In genomic region chr6:85409003-85409402, GRCm38 (mm10) we compare ENCODE assay signal across 9 mouse cellular contexts. TPM values are rescaled to one million over a fixed set of nuclear protein-coding genes. Genes with fewer than 3 reads are reported as not detected.
DNase-seq lines count a peak whose midpoint lies in the region; ATAC-seq and TF ChIP-seq lines count a peak whose summit lies in the region.
"Had no signal": no experiment of that assay in that cellular context is flagged by ENCODE, and none has a peak within 500 bp of the region (broad histone marks: within the 10 kb centered on the region; RNA-seq: fewer than 3 reads in every experiment).

No protein-coding gene starts in this region.

- intact Hi-C loops in heart, postnatal 36 days (cut with DNase I): loop anchor here (10.0 kb wide), 1 partner anchor 364 kb away; no protein-coding TSS in a partner anchor

- no peak overlapping the region for H3K27ac ChIP-seq in forebrain, postnatal 0 days (ENCODE audit: low read depth, low read length)
- H3K27ac ChIP-seq in midbrain, embryonic 16.5 days (ENCODE audit: low read length): no peak overlapping the region

- no peaks in the 10 kb centered on the region for H3K4me1 ChIP-seq in forebrain, postnatal 0 days (ENCODE audit: insufficient read depth)
- H3K4me1 ChIP-seq in midbrain, embryonic 16.5 days (ENCODE audit: control insufficient read depth, insufficient read depth, low read length): peaks cover 6% of the 10 kb centered on the region; the same call in 1 of the 2 replicates

- DNase-seq in heart, postnatal 4 days: peak; percentile 23
- DNase-seq in heart, postnatal 36 days: no peak
- DNase-seq in embryo, embryonic 11 days: peak; percentile 66
- no peak for DNase-seq in forebrain, postnatal 0 days
- no peak for DNase-seq in spleen, postnatal 36 days (ENCODE audit: low spot score in 2 of 2)
- DNase-seq in natural killer cell, adult 2 months (ENCODE audit: low spot score in 2 of 2): no peak

- H3K27me3 ChIP-seq in forebrain, postnatal 0 days (ENCODE audit: insufficient read depth, low read length): peaks cover 31% of the 10 kb centered on the region
- H3K27me3 ChIP-seq in midbrain, embryonic 16.5 days (ENCODE audit: control insufficient read depth, insufficient read depth, low read depth, low read length): peaks cover 18% of the 10 kb centered on the region

- ATAC-seq in forebrain, postnatal 0 days: no peak
- ATAC-seq in midbrain, embryonic 16.5 days: no peak
- no peak for ATAC-seq in CD4-positive, CD25-positive, alpha-beta regulatory T cell, adult 4 months

- WGBS in forebrain, postnatal 0 days: 5% methylated on average over 31 of the region's 31 CpGs
- under 1% methylated on average over 31 of the region's 31 CpGs for WGBS in midbrain, embryonic 16.5 days

- no peak for TF ChIP-seq CTCF in forebrain, postnatal 0 days (IDR thresholded peaks at IDR 0.05; ENCODE audit: low read depth)

- peak overlapping the region; percentile 27 for H3K4me3 ChIP-seq in forebrain, postnatal 0 days (ENCODE audit: low read depth, low read length)
- H3K4me3 ChIP-seq in midbrain, embryonic 16.5 days (ENCODE audit: low read depth, low read length): peak overlapping the region; percentile 35
- H3K4me3 ChIP-seq: megakaryocyte, embryonic 14.5 days had no signal

- peak overlapping the region; percentile 28; the same call in 1 of the 2 replicates for H3K9ac ChIP-seq in forebrain, postnatal 0 days
- H3K9ac ChIP-seq in midbrain, embryonic 16.5 days (ENCODE audit: low read depth, low read length): peak overlapping the region; percentile 64

- peak overlapping the region; percentile 48 for H3K4me2 ChIP-seq in forebrain, postnatal 0 days (ENCODE audit: low read depth)
- H3K4me2 ChIP-seq in midbrain, embryonic 16.5 days (ENCODE audit: low read length): peak overlapping the region; percentile 68

- H3K9me3 ChIP-seq in forebrain, postnatal 0 days (ENCODE audit: low read length): no peaks in the 10 kb centered on the region
- H3K9me3 ChIP-seq in midbrain, embryonic 16.5 days (replicated peaks; ENCODE audit: control insufficient read depth, low read length, poor library complexity, severe bottlenecking): no peaks in the 10 kb centered on the region
- H3K9me3 ChIP-seq: megakaryocyte, embryonic 14.5 days had no signal

- no peaks in the 10 kb centered on the region for H3K36me3 ChIP-seq in forebrain, postnatal 0 days (ENCODE audit: insufficient read depth)
- no peaks in the 10 kb centered on the region for H3K36me3 ChIP-seq in midbrain, embryonic 16.5 days (ENCODE audit: control insufficient read depth, insufficient read depth, low read length)

RNA-seq across cellular contexts. Expression of gene Noto, which starts 14.7 kb away (rescaled TPM):
- total RNA-seq in heart, postnatal 4 days (2021): not detected
- total RNA-seq in heart, postnatal 36 days (2021): not detected
- not detected in 2 replicates for total RNA-seq in forebrain, postnatal 0 days (2014; rRNA removed)
- not detected in 2 replicates for polyA plus RNA-seq in forebrain, postnatal 0 days (2015; fragmentation: Nextera tagmentation; extraction: Ambion mirVana)
- not detected in 2 replicates for polyA plus RNA-seq in midbrain, embryonic 16.5 days (2015; fragmentation: Nextera tagmentation; extraction: Ambion mirVana)
- not detected for polyA plus RNA-seq in CD4-positive, CD25-positive, alpha-beta regulatory T cell, adult 4 months (2017; shearing (Covaris generic))

RNA-seq across cellular contexts. Expression of gene Smyd5, which starts 22.8 kb away (rescaled TPM):
- total RNA-seq in heart, postnatal 4 days (2021): 10 to 100 TPM; 17.1 to 19.6 TPM
- 1 to 10 TPM; 7.8 to 9.2 TPM for total RNA-seq in heart, postnatal 36 days (2021)
- 63.2 and 65.8 TPM in 2 replicates for total RNA-seq in forebrain, postnatal 0 days (2014; rRNA removed)
- polyA plus RNA-seq in forebrain, postnatal 0 days (2015; fragmentation: Nextera tagmentation; extraction: Ambion mirVana): 49.3 and 61.7 TPM in 2 replicates
- polyA plus RNA-seq in midbrain, embryonic 16.5 days (2015; fragmentation: Nextera tagmentation; extraction: Ambion mirVana): 73.3 and 78.2 TPM in 2 replicates
- polyA plus RNA-seq in CD4-positive, CD25-positive, alpha-beta regulatory T cell, adult 4 months (2017; shearing (Covaris generic)): 10 to 100 TPM; 23.2 to 45.4 TPM

RNA-seq across cellular contexts. Expression of gene Rab11fip5, which starts 34.6 kb away (rescaled TPM):
- total RNA-seq in heart, postnatal 4 days (2021): 10 to 100 TPM; 74.7 to 79.8 TPM
- 10 to 100 TPM; 65.0 to 67.0 TPM for total RNA-seq in heart, postnatal 36 days (2021)
- total RNA-seq in forebrain, postnatal 0 days (2014; rRNA removed): 31.8 and 41.2 TPM in 2 replicates
- 17.2 and 19.8 TPM in 2 replicates for polyA plus RNA-seq in forebrain, postnatal 0 days (2015; fragmentation: Nextera tagmentation; extraction: Ambion mirVana)
- 20.2 and 21.1 TPM in 2 replicates for polyA plus RNA-seq in midbrain, embryonic 16.5 days (2015; fragmentation: Nextera tagmentation; extraction: Ambion mirVana)
- polyA plus RNA-seq in CD4-positive, CD25-positive, alpha-beta regulatory T cell, adult 4 months (2017; shearing (Covaris generic)): under 1 TPM; 0.14 to 0.42 TPM

RNA-seq across cellular contexts. Expression of gene Cct7, which starts 42.3 kb away (rescaled TPM):
- total RNA-seq in heart, postnatal 4 days (2021): 100 to 1,000 TPM; 189 to 197 TPM
- total RNA-seq in heart, postnatal 36 days (2021): 100 to 1,000 TPM; 151 TPM
- 273 and 320 TPM in 2 replicates for total RNA-seq in forebrain, postnatal 0 days (2014; rRNA removed)
- polyA plus RNA-seq in forebrain, postnatal 0 days (2015; fragmentation: Nextera tagmentation; extraction: Ambion mirVana): 552 and 579 TPM in 2 replicates
- polyA plus RNA-seq in midbrain, embryonic 16.5 days (2015; fragmentation: Nextera tagmentation; extraction: Ambion mirVana): 573 and 593 TPM in 2 replicates
- polyA plus RNA-seq in CD4-positive, CD25-positive, alpha-beta regulatory T cell, adult 4 months (2017; shearing (Covaris generic)): 100 to 1,000 TPM; 315 to 339 TPM

RNA-seq across cellular contexts. Expression of gene Pradc1, which starts 42.8 kb away (rescaled TPM):
- 10 to 100 TPM; 25.7 to 29.2 TPM for total RNA-seq in heart, postnatal 4 days (2021)
- 10 to 100 TPM; 10.7 to 14.7 TPM for total RNA-seq in heart, postnatal 36 days (2021)
- 7.1 and 15.2 TPM in 2 replicates for total RNA-seq in forebrain, postnatal 0 days (2014; rRNA removed)
- 31.3 and 36.4 TPM in 2 replicates for polyA plus RNA-seq in forebrain, postnatal 0 days (2015; fragmentation: Nextera tagmentation; extraction: Ambion mirVana)
- polyA plus RNA-seq in midbrain, embryonic 16.5 days (2015; fragmentation: Nextera tagmentation; extraction: Ambion mirVana): 19.8 and 24.7 TPM in 2 replicates
- 10 to 100 TPM; 16.2 to 17.7 TPM for polyA plus RNA-seq in CD4-positive, CD25-positive, alpha-beta regulatory T cell, adult 4 months (2017; shearing (Covaris generic))

Comparison
In these comparisons a context has a peak if more than half of its experiments do, and no peak if none do; other contexts are left out.
1. DNase-seq: peak in heart, postnatal 4 days (single experiment) and embryo, embryonic 11 days (single experiment); none in heart, postnatal 36 days (0 of 2), forebrain, postnatal 0 days (single experiment), spleen, postnatal 36 days (0 of 2) and natural killer cell, adult 2 months (0 of 2).